Mouse (Mus musculus) bone marrow macrophage, adult 2 months (primary cell): ENCODE results near the gene Gla. TPM values are rescaled to one million over a fixed set of nuclear protein-coding genes. Genes with fewer than 3 reads are reported as not detected.

Experiments
- H3K27ac ChIP-seq: 2 replicates; pipeline ENCODE4 v1.5.1; 2012; ENCODE audit warnings: low read depth, low read length; ENCODE audit not compliant: insufficient read depth
- H3K4me1 ChIP-seq: 2 replicates; pipeline ENCODE4 v1.6.1; 2012; ENCODE audit warnings: low read length; ENCODE audit not compliant: control insufficient read depth, insufficient read depth
- H3K4me3 ChIP-seq: 2 replicates; pipeline ENCODE4 v1.5.1; 2012; ENCODE audit warnings: mild to moderate bottlenecking, low read length, moderate library complexity; ENCODE audit not compliant: insufficient read depth
- CTCF ChIP-seq: IDR thresholded peaks from 2 replicates; pipeline ENCODE4 v1.5.1; 2012; ENCODE audit warnings: low read depth, mild to moderate bottlenecking, low read length, moderate library complexity
- POLR2A ChIP-seq: IDR thresholded peaks from 2 replicates; pipeline ENCODE4 v1.6.1; 2012; ENCODE audit warnings: mild to moderate bottlenecking, low read depth, low read length, borderline replicate concordance
- polyA plus RNA-seq: library from polyadenylated mRNA; stranded (reverse); fragments of >200 nt; gene quantifications from 2 replicates; pipeline ENCODE4 v1.2.4, GENCODE M21; 2012; ENCODE audit not compliant: missing spikeins, insufficient read depth, insufficient read length

Gene Gla
- polyA plus RNA-seq = 50.1 and 57.5 TPM in 2 replicates

DNA sequence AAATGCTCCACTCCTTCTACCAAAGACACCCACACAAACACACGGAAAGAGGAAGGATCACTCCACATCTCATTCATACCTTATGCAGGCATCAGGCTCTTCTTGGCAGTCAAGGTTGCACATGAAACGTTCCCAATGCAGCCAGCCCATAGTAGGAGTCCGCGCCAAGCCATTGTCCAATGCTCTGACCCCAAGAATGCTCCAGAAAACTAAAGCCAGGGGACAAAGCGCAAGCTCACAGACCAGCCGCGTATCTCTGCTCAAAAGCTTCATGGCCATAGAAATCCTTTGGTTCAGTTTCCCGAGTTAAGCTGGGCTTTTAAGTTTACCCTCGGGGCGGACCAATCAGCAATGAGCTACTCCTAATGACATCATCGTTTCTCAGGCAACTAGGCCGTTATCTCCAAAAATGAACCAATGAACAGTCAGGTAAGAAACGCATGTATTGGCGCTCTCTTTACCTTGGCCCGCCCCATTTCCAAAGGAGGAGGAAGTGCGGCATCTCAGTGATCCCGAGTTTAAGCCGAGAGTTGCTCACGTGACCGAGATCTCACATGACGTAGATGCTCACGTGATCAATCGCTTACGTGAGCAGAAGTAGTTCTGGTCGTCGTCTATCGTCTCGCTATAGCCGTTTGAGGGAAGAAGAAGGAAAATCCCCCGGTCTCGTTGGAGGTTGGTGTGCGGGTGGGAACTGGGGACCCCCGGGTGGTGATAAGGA lies at the start of gene Gla, which contains the start of gene Hnrnph2:
TSS of gene Gla (minus strand) at position 467 of the 721 bp plus-strand sequence.
TSS of gene Hnrnph2 (plus strand) at position 521 of the 721 bp plus-strand sequence.
- Histone ChIP-seq H3K4me1 (peaks cover 11% of the 10 kb centered on the region), H3K4me3 (peak within 1 kb of the TSS; percentile 97), H3K27ac (peak within 1 kb of the TSS; percentile 99)
- TF ChIP-seq POLR2A (no peak), CTCF (no peak)

DNA sequence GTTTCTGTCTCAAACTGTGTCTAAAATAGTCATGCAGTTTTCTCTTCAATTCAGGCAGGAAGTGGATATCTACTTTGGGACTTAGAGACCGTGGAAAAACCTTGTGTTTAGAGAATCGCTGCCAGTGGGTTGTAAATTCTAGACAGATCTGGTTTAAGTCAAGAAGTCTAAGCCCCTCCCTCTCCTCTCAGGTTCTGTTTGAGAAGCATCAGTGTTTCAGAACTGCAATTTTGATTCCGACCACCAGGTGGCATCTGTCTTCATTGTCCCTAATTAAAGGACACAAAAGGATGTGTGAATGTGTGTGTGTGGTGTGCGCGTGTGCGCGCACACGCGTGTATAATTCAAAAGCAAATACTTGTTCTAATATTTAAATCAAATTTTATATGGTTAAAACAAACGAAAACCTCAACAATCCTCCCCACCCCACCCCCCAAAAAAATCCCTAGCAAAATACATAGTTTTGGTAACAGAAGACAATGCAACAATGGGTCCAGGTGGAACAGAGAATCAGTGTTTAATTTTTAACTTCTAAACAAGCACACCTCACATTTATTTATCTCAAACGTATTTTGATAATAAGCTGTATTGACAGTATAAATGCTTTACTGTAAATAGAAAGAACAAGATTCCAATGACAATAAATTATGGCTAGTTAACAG lies 47.2 kb upstream of the Gla start:
- Histone ChIP-seq H3K4me1 (no peaks in the 10 kb centered on the region), H3K4me3 (no peak overlapping the region), H3K27ac (no peak overlapping the region)
- TF ChIP-seq CTCF = no peak
- no peak for TF ChIP-seq POLR2A

DNA sequence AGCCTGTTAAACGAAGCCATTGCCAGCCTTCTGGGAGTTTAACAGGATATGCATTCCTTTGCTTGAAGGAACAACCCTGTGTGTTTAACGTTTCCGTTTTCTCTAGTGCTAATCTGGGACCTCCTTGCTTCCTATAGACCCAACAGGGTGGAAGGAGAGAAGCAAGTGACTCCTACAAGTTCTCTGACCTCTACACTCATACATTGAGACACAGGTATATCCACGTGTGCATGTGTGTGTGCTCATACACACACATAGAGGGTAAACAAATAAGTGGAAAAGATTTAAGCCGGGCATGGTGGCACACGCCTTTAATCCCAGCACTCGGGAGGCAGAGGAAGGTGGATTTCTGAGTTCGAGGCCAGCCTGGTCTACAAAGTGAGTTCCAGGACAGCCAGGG lies 46.5 kb upstream of the Gla start:
- Histone ChIP-seq H3K4me3 (no peak overlapping the region), H3K27ac (no peak overlapping the region), H3K4me1 (no peaks in the 10 kb centered on the region)
- TF ChIP-seq CTCF (no peak), POLR2A (no peak)

DNA sequence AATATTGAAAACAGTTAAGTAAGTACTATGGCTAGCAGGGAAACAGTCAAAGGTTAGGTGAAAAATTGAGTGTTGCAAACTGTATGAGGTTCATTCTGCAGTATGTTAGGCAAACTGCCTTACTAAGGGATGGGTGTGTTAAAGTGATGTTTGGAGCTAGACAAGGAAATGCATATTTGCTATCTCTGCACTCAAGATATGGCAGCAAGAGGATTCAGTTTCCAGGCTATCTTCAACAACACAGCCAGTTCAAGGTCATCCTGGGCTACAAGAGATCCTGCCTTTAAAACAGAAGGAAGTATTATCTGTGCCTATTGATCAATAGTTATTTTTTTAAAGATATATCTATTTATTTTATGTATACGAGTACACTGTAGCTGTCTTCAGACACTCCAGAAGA lies 45.4 kb upstream of the Gla start:
- Histone ChIP-seq H3K4me1 (no peaks in the 10 kb centered on the region), H3K4me3 (no peak overlapping the region), H3K27ac (no peak overlapping the region)
- TF ChIP-seq POLR2A = no peak
- no peak for TF ChIP-seq CTCF

DNA sequence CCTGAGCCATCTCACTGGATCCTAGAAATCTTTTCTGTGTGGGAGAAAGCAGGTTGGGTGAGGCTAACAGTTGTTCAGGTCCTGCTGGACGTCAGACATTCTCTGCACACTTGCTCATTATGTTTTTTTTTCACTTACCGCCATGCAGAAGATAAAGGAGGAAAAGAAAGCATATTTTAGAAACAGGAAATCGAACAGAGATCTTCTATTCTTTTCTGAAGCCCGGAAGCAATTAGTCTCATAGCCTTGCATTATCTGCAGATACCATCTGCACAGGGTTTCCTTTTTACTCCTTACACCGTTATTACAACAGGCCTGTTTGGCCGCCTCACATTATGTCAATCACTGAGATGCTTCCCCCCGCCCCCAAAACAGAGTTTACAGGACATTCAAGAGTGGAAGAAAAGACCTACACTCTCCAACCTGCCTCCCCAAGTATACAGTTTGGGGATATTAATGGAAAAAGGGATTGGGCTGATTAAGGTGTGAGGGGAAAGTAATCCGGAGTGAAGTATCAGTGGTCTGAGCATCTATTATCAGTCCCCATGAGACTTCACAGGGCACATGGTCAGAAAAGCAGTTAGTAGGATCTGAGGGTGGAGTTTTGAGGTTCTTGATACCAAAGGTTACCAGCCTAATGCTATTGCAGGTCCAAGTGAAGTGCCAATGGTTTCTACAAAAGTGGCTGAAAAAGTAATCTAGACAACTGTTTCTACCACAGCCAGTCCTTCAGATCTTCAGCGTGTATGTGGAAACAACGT lies 40.3 kb upstream of the Gla start:
- TF ChIP-seq POLR2A (no peak), CTCF (no peak)
- Histone ChIP-seq H3K27ac (no peak overlapping the region), H3K4me3 (no peak overlapping the region), H3K4me1 (no peaks in the 10 kb centered on the region)

DNA sequence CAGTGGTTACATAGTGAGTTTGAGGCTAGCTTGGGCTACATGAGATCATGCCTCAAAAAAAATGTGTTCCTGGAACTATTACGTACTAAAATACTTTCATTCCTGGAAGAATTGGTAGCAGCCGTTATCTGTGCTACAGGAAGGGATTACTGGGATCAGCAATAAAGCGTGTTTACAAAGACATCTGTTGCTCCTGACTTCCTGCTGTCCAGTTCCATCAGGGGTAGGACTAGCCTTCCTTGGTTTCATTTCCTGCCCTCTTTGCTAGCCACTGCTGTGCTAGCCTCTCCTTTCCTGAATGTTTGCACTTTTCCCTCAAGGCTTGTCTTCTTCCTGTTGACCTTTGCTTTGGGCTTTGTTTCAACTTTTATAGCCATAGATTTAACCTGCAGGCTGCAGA lies 34.9 kb upstream of the Gla start:
- Histone ChIP-seq H3K4me3 (no peak overlapping the region), H3K27ac (no peak overlapping the region), H3K4me1 (peaks cover 2% of the 10 kb centered on the region; the same call in 1 of the 2 replicates)
- TF ChIP-seq CTCF (no peak), POLR2A (no peak)

DNA sequence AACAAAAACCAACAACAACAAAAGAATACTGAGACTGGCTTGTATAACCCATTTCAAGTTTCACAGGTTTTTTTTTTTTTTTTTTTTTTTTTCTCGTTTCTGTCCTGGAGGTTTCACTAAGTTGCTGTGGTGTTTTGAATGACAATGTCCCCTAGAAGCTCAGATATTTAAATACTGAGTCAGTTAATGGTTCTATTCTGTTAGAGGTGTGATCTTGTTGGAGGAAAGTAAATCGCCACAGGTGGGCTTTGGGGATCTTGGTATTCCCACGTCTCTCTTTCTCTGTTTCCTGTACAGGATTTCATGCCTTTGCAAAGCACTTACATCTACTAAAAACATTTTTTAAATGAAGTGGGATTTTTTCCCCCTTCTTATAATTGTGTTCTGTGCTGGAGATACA lies 34.2 kb upstream of the Gla start:
- Histone ChIP-seq H3K27ac (no peak overlapping the region), H3K4me3 (no peak overlapping the region), H3K4me1 (peaks cover 2% of the 10 kb centered on the region; the same call in 1 of the 2 replicates)
- no peak for TF ChIP-seq POLR2A
- no peak for TF ChIP-seq CTCF

DNA sequence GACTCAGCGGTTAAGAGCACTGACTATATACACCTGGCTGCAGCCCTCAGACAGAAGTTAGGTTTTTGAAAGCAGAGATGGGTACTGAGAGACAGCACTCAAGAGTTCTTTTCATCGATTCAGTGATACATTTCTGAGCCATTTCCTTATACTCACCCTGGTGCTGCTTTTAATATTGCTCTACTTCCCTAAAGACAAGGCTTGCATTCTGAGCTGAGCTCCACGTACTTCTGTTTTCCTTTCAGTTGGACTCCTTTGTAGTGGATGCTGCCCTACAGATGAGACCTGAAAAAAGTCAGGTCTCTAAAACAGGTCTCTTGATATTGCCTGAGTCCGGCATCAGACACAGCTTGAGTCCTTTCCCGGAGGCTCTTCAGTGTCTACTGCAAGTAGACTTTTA lies 31.8 kb upstream of the Gla start:
- TF ChIP-seq CTCF (no peak), POLR2A (no peak)
- Histone ChIP-seq H3K27ac (no peak overlapping the region), H3K4me3 (no peak overlapping the region), H3K4me1 (peaks cover 2% of the 10 kb centered on the region; the same call in 1 of the 2 replicates)

DNA sequence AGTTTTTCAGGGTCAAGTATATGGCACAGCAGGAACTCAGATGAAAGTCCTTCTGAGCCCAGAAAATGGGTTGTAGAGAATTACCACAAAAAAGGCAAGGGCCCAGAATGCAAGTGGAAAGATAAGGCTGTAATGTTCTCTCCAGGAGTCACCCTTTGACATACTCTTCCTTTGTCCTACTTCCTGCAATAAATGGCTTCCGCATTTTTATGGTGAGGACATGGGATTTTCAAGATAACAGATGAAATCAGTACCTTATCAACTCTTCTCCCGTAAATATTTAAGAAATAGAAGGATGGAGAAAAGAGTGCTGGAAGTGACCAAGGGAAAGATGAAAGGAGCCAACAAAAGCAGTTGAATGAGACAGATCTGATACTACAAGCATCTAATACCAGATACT lies 27.3 kb upstream of the Gla start:
- Histone ChIP-seq H3K27ac (no peak overlapping the region), H3K4me3 (no peak overlapping the region), H3K4me1 (no peaks in the 10 kb centered on the region; the same call in 1 of the 2 replicates)
- no peak for TF ChIP-seq CTCF
- no peak for TF ChIP-seq POLR2A

DNA sequence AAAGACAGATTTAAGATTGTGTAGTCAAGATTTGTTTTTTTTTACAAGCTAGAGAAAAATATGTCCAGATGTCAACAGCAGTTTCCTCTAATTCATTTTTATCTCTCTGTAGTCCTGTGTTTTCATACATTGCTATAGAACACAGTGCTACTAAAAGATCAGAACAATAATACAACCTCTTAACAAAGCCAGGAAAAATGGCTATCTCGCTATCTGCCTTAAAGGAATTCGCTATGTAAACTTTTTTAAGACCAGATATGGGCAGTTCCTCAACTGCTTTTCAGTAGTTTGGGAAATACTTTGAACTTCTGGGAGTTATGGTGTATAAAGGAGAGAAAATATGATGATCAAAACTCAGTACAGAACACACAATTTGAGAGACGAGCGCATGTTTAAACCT lies 22.4 kb upstream of the Gla start:
- Histone ChIP-seq H3K27ac (no peak overlapping the region), H3K4me3 (no peak overlapping the region), H3K4me1 (no peaks in the 10 kb centered on the region)
- TF ChIP-seq CTCF = no peak
- TF ChIP-seq POLR2A = no peak
